Mouse (Mus musculus): ENCODE measurements around the gene Vav3. TPM values are rescaled to one million over a fixed set of nuclear protein-coding genes. Genes with fewer than 3 reads are reported as not detected.

The Vav3 gene
- polyA plus RNA-seq, 1 experiment from 2014 or later: 28.3 TPM

DNA sequence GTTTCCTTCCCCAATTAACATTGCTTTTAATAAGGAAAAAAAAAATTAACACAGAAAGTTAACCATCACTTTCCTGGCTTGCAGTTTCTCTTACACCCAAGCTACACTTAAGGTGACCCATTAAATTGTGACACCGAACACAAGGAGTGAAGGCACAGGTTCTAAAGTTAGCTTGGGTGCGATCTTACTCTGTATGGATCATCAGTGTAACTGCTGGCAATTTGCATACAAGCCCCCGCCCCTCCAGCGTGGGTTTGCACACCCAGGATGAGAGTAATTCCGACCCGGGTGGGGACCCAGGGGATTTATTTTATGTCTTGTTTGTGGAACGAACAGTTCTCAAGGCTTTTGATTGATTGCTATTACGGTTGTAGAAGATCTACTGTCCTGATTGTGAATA, 186.2 kb downstream of the Vav3 start:
- no peaks in the 10 kb centered on the region for H3K4me1 ChIP-seq (replicated peaks; ENCODE audit: insufficient read depth, low read length)
- no peak for TF ChIP-seq CTCF (IDR thresholded peaks at IDR 0.05; ENCODE audit: low read depth)
- no peak for ATAC-seq (replicated peaks; ENCODE audit: low FRiP score, low read depth)
- no peaks in the 10 kb centered on the region for H3K27me3 ChIP-seq (ENCODE audit: insufficient read depth, low read length)
- H3K4me3 ChIP-seq (replicated peaks; ENCODE audit: low read depth, low read length): no peak overlapping the region
- no peak for DNase-seq (ENCODE audit: low spot score)
- no peak overlapping the region for H3K27ac ChIP-seq
- no peaks in the 10 kb centered on the region for H3K9me3 ChIP-seq (replicated peaks; ENCODE audit: low read length)
- WGBS: 54% methylated on average over 8 of the region's 8 CpGs
- H3K36me3 ChIP-seq (ENCODE audit: insufficient read depth, low read length): no peaks in the 10 kb centered on the region
- no peak overlapping the region for H3K9ac ChIP-seq (ENCODE audit: low read depth, low read length)
- H3K4me2 ChIP-seq (ENCODE audit: low read length): no peak overlapping the region

DNA sequence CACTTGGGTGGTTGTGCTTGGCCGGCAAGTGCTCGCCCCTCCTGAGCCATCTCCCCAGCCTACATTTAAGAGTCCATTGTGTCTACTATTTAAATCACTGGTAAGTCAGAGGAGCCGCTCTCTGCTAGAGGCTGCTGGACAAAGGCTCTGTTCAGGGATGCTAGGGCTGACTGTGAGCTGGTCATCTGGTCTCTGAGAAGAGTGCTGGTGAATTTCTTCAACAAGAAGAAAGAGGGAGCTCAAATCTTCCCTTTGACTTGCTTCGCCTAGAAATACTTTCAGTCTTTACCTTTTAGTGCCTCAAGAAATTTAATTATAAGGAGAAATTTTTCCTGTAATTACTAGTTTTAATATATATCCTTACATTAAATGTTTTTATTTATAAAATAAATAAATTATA, 188.2 kb downstream of the Vav3 start:
- DNase-seq (ENCODE audit: low spot score): peak; percentile 22
- 84% methylated on average over 4 of the region's 4 CpGs for WGBS

DNA sequence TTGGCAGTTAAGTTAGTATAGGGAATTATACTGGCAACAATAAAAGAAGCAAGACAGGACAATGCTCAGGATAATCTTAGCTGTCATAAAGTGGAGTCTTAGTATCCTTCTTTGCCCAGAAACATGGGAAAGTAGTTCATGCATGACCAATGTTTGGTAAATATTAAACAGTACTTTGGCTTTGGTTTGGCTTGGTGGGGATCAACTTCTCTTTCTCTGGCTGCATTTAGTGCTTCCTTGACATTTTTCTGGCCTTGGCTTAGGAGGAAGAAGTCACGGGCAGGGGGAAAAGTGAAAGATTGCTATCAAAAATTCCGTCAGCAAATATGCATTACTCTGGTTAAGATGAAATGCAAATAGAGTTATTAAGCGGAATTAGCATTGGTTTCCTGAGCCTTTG, 197.2 kb downstream of the Vav3 start:
- DNase-seq (ENCODE audit: low spot score) (peak; percentile 21), ATAC-seq (replicated peaks; ENCODE audit: low FRiP score, low read depth) (no peak)
- H3K9me3 ChIP-seq (replicated peaks; ENCODE audit: low read length): no peaks in the 10 kb centered on the region
- H3K27me3 ChIP-seq (ENCODE audit: insufficient read depth, low read length): no peaks in the 10 kb centered on the region
- H3K4me1 ChIP-seq (replicated peaks; ENCODE audit: insufficient read depth, low read length): no peaks in the 10 kb centered on the region
- no peak overlapping the region for H3K4me2 ChIP-seq (ENCODE audit: low read length)
- no peak for TF ChIP-seq CTCF (IDR thresholded peaks at IDR 0.05; ENCODE audit: low read depth)
- H3K9ac ChIP-seq (ENCODE audit: low read depth, low read length): no peak overlapping the region
- 61% methylated on average over 3 of the region's 3 CpGs for WGBS
- H3K27ac ChIP-seq: peak overlapping the region; percentile 57
- H3K36me3 ChIP-seq (ENCODE audit: insufficient read depth, low read length): no peaks in the 10 kb centered on the region
- no peak overlapping the region for H3K4me3 ChIP-seq (replicated peaks; ENCODE audit: low read depth, low read length)

More for the DNA sequence above, 188.2 kb downstream of the Vav3 start:
- ATAC-seq (replicated peaks; ENCODE audit: low FRiP score, low read depth): no peak
- no peaks in the 10 kb centered on the region for H3K36me3 ChIP-seq (ENCODE audit: insufficient read depth, low read length)
- H3K9me3 ChIP-seq (replicated peaks; ENCODE audit: low read length): no peaks in the 10 kb centered on the region
- H3K4me2 ChIP-seq (ENCODE audit: low read length): no peak overlapping the region
- H3K27me3 ChIP-seq (ENCODE audit: insufficient read depth, low read length): no peaks in the 10 kb centered on the region
- H3K9ac ChIP-seq (ENCODE audit: low read depth, low read length): no peak overlapping the region
- H3K4me3 ChIP-seq (replicated peaks; ENCODE audit: low read depth, low read length): no peak overlapping the region
- peak; percentile 49 for TF ChIP-seq CTCF (IDR thresholded peaks at IDR 0.05; ENCODE audit: low read depth)
- H3K4me1 ChIP-seq (replicated peaks; ENCODE audit: insufficient read depth, low read length): no peaks in the 10 kb centered on the region
- H3K27ac ChIP-seq: no peak overlapping the region

DNA sequence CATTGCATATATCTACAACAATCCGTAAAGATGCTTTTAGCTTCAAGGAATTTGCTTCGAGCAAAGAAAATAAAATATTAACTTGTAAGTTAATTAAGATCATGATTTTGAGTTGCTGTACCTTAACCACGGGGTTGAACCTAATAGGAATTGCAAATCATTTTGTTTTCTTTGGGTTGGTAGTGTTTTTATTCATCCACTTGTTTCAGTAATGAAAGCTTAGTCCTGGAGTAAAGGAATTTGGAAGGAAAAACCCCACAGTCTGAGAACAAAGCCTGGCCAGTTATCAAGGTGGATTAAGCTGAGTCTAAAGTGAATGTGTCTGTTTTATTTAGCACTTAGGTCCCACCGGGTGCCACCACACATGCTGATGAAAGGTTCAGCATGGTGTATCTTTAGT, 199.6 kb downstream of the Vav3 start:
- Histone ChIP-seq H3K9ac (ENCODE audit: low read depth, low read length) (no peak overlapping the region), H3K9me3 (replicated peaks; ENCODE audit: low read length) (no peaks in the 10 kb centered on the region), H3K4me2 (ENCODE audit: low read length) (no peak overlapping the region), H3K4me3 (replicated peaks; ENCODE audit: low read depth, low read length) (no peak overlapping the region), H3K36me3 (ENCODE audit: insufficient read depth, low read length) (no peaks in the 10 kb centered on the region), H3K4me1 (replicated peaks; ENCODE audit: insufficient read depth, low read length) (no peaks in the 10 kb centered on the region), H3K27ac (peak overlapping the region; percentile 51; the same call in 1 of the 2 replicates), H3K27me3 (ENCODE audit: insufficient read depth, low read length) (no peaks in the 10 kb centered on the region)
- 43% methylated on average over 4 of the region's 4 CpGs for WGBS
- no peak for TF ChIP-seq CTCF (IDR thresholded peaks at IDR 0.05; ENCODE audit: low read depth)
- ATAC-seq (replicated peaks; ENCODE audit: low FRiP score, low read depth) (no peak), DNase-seq (ENCODE audit: low spot score) (no peak)

DNA sequence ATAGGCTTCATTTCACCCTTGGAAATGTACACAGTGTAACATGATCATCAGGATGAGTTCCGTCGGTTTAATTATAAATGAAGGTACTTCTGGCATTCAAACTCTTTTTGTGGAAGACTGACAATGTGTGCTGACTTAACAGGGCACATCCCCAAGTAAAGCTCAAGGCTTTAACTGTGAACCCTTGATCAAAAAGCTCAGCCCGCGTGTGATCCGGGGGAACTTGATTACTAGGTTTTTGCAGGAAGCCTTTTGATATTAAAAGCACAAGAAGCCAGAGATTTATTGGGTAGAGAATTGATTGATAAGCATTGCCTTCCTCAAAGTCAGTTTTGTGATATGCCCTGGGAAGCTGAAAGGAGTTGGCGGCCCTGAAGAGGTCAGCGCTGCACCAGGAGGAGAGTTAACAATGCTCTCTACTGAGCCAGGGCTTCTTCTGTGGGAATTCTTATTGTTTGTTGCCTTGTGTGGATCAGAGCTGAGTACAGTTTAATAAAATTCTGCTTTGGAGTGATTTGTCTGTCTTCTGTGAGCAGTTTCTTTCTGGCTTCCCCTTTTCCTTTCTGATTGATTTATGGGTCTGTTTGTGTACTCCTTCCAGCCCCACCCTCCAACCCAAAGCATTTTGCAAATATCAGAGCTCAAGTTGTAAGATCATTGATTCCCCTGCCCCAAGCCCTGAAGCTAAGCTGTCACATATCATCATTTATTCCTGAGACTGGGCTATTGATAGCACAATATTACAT, 204.2 kb downstream of the Vav3 start:
- 58% methylated on average over 7 of the region's 7 CpGs for WGBS
- no peak overlapping the region for H3K4me3 ChIP-seq (replicated peaks; ENCODE audit: low read depth, low read length)
- H3K36me3 ChIP-seq (ENCODE audit: insufficient read depth, low read length): no peaks in the 10 kb centered on the region
- H3K9ac ChIP-seq (ENCODE audit: low read depth, low read length): no peak overlapping the region
- no peak overlapping the region for H3K27ac ChIP-seq
- no peaks in the 10 kb centered on the region for H3K4me1 ChIP-seq (replicated peaks; ENCODE audit: insufficient read depth, low read length)
- ATAC-seq (replicated peaks; ENCODE audit: low FRiP score, low read depth) (no peak), DNase-seq (ENCODE audit: low spot score) (peak; percentile 19)
- peak; percentile 55 for TF ChIP-seq CTCF (IDR thresholded peaks at IDR 0.05; ENCODE audit: low read depth)
- no peaks in the 10 kb centered on the region for H3K27me3 ChIP-seq (ENCODE audit: insufficient read depth, low read length)
- H3K9me3 ChIP-seq (replicated peaks; ENCODE audit: low read length): no peaks in the 10 kb centered on the region
- no peak overlapping the region for H3K4me2 ChIP-seq (ENCODE audit: low read length)

DNA sequence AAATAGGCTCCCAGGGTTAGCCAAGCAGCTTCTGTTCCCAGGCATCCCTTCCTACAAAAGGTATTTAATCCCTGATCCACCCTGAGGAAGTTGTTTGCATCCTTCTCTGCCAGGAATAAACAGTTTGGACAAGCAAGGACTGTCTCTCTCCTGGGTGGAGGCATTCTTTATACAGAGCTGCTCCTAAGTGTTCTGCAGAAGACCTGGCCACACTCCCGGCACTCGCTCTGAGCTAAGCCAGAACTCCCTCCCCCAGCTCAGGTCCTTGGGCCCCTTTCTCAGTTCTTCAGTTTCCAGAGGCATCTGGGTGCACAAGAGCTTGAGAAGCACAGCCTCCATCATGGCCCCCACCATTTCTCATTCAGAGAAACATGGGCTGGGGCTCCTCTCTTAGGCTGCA, 216.9 kb downstream of the Vav3 start:
- Histone ChIP-seq H3K4me3 (replicated peaks; ENCODE audit: low read depth, low read length) (no peak overlapping the region), H3K27me3 (ENCODE audit: insufficient read depth, low read length) (no peaks in the 10 kb centered on the region), H3K9ac (ENCODE audit: low read depth, low read length) (no peak overlapping the region), H3K4me2 (ENCODE audit: low read length) (no peak overlapping the region), H3K9me3 (replicated peaks; ENCODE audit: low read length) (no peaks in the 10 kb centered on the region), H3K4me1 (replicated peaks; ENCODE audit: insufficient read depth, low read length) (no peaks in the 10 kb centered on the region), H3K27ac (no peak overlapping the region), H3K36me3 (ENCODE audit: insufficient read depth, low read length) (no peaks in the 10 kb centered on the region)
- no peak for TF ChIP-seq CTCF (IDR thresholded peaks at IDR 0.05; ENCODE audit: low read depth)
- ATAC-seq (replicated peaks; ENCODE audit: low FRiP score, low read depth) (no peak), DNase-seq (ENCODE audit: low spot score) (no peak)
- WGBS: 61% methylated on average over 2 of the region's 2 CpGs

Data from kidney, postnatal 0 days (tissue).